Mouse (Mus musculus) kidney, adult 2 months (tissue): Measurements from ENCODE around the gene Lrriq4. TPM values are rescaled to one million over a fixed set of nuclear protein-coding genes. Genes with fewer than 3 reads are reported as not detected.

Experiments
- DNase-seq: peaks from one replicate; pipeline ENCODE4 v3.0.0; 2021
- H3K27ac ChIP-seq: fragments of 200-500 bp; 2 replicates; pipeline ENCODE4 v1.5.1; 2012; ENCODE audit warnings: low read depth, low read length, control low read depth, inconsistent platforms; ENCODE audit not compliant: insufficient read depth
- H3K27me3 ChIP-seq: fragments of 200-500 bp; replicated peaks from 2 replicates; pipeline ENCODE4 v1.6.1; 2012; ENCODE audit warnings: mild to moderate bottlenecking, moderate library complexity, low read length, inconsistent platforms; ENCODE audit not compliant: control insufficient read depth, insufficient read depth
- H3K36me3 ChIP-seq: fragments of 200-500 bp; 2 replicates; pipeline ENCODE4 v1.6.1; 2012; ENCODE audit warnings: mild to moderate bottlenecking, moderate library complexity, low read length, inconsistent platforms; ENCODE audit not compliant: control insufficient read depth, insufficient read depth
- H3K4me1 ChIP-seq: fragments of 200-500 bp; 2 replicates; pipeline ENCODE4 v1.6.1; 2011; ENCODE audit warnings: low read length; ENCODE audit not compliant: control insufficient read depth, insufficient read depth
- H3K4me3 ChIP-seq: fragments of 200-500 bp; 2 replicates; pipeline ENCODE4 v1.5.1; 2011; ENCODE audit warnings: mild to moderate bottlenecking, low read depth, low read length, control low read depth; ENCODE audit not compliant: insufficient read depth
- CTCF ChIP-seq: fragments of 200-500 bp; conservative IDR thresholded peaks from 2 replicates; pipeline ENCODE4 v1.5.1; 2011; ENCODE audit warnings: low read depth, mild to moderate bottlenecking, control low read depth, low read length, moderate library complexity, mixed read lengths; ENCODE audit not compliant: insufficient read depth, insufficient read length
- POLR2A ChIP-seq: fragments of 200-500 bp; IDR thresholded peaks from one replicate; pipeline ENCODE4 v1.6.1; 2011; ENCODE audit warnings: low read depth, low read length, control low read depth
- WGBS: fragments of 180-500 bp; shearing (Covaris S2); methylation state at CpG from one replicate; pipeline ENCODE4 v1.1.7; 2018; 5-methylcytosine and 5-hydroxymethylcytosine counted together
- polyA plus RNA-seq: library from polyadenylated mRNA; depleted of rRNA; stranded (reverse); fragments of >200 nt; gene quantifications from 2 replicates; pipeline ENCODE4 v1.2.3, GENCODE M21; 2012; rRNA removed

Gene Lrriq4
- polyA plus RNA-seq, 1 experiment, result 0.16 TPM

DNA sequence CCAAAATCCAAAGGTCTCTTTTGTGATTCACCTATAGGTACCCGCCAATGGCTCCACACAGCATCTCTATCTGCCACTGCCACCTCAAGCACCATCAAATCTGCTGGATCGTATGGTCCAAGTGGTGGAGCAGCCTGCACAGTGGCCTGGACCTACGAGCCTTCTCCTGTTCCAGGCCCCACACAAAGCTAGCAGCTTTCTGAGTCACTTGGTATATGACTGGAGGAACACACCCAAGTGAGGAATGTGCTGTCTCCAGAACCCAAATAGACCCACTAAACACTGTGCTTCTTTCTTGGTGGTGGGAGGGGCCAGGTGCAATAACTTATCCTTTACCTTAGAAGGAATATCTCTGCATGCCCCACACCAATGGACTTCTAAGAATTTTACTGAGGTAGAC is 61.7 kb downstream of the Lrriq4 start:
- Histone ChIP-seq H3K4me3 (no peak overlapping the region), H3K27ac (no peak overlapping the region), H3K4me1 (peaks cover 4% of the 10 kb centered on the region), H3K27me3 (no peaks in the 10 kb centered on the region), H3K36me3 (no peaks in the 10 kb centered on the region)
- TF ChIP-seq POLR2A (no peak), CTCF (no peak)
- WGBS, result 89% methylated on average over 3 of the region's 3 CpGs
- DNase-seq, result no peak

DNA sequence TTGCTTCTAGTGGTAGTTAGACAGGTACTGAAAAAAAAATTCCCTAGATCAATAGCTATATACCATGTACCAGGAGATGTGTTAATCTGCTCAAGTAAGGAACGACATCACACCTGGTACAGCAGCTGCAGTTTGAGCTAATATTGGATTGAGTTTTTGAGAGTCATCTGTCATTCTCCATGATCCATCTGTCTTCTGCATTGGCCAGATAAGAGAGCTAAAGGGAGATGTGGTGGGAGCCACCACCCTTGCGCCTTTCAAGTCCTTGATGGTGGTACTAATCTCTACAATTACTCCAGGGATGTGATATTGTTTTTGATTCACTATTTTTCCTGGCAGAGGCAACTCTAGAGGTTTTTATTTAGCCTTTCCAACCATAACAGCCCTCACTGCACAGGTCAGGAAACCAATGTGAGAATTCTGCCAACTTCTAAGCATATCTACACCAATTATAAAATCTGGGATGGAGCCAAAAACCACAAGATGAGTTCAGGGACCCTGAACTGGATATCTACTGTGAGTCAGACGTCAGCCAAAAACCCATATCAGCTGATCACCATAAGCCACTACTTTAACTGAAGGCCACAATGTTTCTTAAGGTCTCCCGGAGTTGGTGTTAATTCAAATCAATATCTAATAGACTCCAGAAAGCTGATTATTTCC is 62.4 kb downstream of the Lrriq4 start:
- no peak overlapping the region for H3K4me3 ChIP-seq
- no peak for DNase-seq
- H3K4me1 ChIP-seq, result peaks cover 7% of the 10 kb centered on the region
- no peak overlapping the region for H3K27ac ChIP-seq
- no peaks in the 10 kb centered on the region for H3K27me3 ChIP-seq
- WGBS, result 61% methylated on average over 4 of the region's 4 CpGs
- TF ChIP-seq POLR2A, result no peak
- TF ChIP-seq CTCF, result no peak
- no peaks in the 10 kb centered on the region for H3K36me3 ChIP-seq

DNA sequence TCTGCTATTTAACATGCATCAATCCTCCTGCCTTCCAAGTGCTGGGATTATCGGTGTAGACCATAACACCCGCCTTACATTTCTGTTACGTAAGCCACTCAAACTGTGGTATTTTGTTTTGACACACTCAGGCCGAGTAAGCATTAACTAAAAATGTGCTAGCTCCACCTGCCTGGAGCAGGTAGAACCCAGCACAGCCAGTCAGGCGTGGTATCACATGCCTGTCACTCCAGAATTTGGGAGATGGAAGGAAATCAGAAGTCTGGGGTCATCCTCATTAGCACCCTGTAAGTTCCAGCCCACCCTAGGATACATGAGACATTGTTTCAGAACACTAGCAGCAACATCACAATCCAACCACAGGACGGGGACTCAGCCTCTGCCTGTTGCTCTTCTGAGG is 65.9 kb downstream of the Lrriq4 start:
- Histone ChIP-seq H3K36me3 (no peaks in the 10 kb centered on the region), H3K4me3 (no peak overlapping the region), H3K27me3 (no peaks in the 10 kb centered on the region), H3K4me1 (peaks cover 11% of the 10 kb centered on the region), H3K27ac (peak overlapping the region; percentile 68)
- TF ChIP-seq CTCF (no peak), POLR2A (no peak)
- WGBS, result 34% methylated on average over 6 of the region's 6 CpGs
- peak; percentile 74 for DNase-seq

DNA sequence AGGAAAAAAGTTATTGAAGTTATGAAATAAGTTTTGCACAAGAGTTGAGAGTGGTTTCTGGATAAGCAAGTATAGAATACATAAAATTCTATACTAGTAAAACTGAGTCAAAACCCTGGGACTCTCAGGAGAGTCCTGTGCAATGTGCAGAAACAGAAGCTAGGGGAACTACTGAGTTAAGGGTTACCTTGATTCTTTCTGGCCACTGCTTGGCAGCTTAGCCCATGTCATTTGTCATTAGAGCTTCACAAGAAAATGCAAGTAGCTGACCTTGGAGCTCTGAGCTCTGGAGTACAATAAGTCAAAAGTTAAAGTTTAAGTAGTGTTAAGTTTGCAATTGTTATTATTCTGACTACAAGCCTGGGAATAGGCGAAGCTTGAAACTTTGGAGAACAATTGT is 69.0 kb downstream of the Lrriq4 start:
- 32% methylated on average over 1 of the region's 1 CpGs for WGBS

DNA sequence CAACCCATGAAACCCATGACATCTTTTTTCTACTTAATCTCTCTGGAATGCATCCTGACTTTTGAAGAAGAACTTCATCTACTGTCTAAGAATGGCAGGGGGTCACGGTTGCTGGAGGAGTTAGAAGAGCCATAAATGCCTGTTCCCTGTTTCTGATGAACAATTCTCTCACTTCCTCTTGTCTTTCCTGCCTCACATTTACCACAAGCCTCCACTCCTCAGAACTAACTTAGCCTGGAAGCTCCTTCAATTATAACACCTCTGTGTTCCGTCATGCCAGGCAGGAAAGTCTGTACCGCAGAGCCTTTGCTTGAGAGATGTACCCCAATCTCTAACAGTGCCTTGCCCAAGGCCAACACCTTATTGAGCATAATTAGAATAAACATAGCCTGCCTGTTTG is 74.3 kb downstream of the Lrriq4 start:
- DNase-seq, result no peak
- TF ChIP-seq POLR2A (no peak), CTCF (no peak)
- H3K27ac ChIP-seq, result no peak overlapping the region

More for the DNA sequence above, 69.0 kb downstream of the Lrriq4 start:
- Histone ChIP-seq H3K27me3 (no peaks in the 10 kb centered on the region), H3K27ac (no peak overlapping the region), H3K4me3 (no peak overlapping the region), H3K4me1 (peaks cover 11% of the 10 kb centered on the region), H3K36me3 (no peaks in the 10 kb centered on the region)
- DNase-seq, result peak; percentile 66
- TF ChIP-seq POLR2A (no peak), CTCF (no peak)

More for the DNA sequence above, 74.3 kb downstream of the Lrriq4 start:
- H3K36me3 ChIP-seq, result no peaks in the 10 kb centered on the region
- no peaks in the 10 kb centered on the region for H3K27me3 ChIP-seq
- 87% methylated on average over 3 of the region's 3 CpGs for WGBS
- no peak overlapping the region for H3K4me3 ChIP-seq
- H3K4me1 ChIP-seq, result peaks cover 4% of the 10 kb centered on the region; the same call in 1 of the 2 replicates

Other genes with a start within 250 kb of the Lrriq4 start
- gene Mecom, start 96.5 kb upstream of the Lrriq4 start, polyA plus RNA-seq, result 12.9 and 16.1 TPM in 2 replicates
- gene Actrt3, start 44.6 kb upstream of the Lrriq4 start, polyA plus RNA-seq, result 0.07 and 0.16 TPM in 2 replicates
- gene Mynn, start 42.4 kb upstream of the Lrriq4 start, polyA plus RNA-seq, result 9.9 and 11.2 TPM in 2 replicates
- 0.05 and 0.13 TPM in 2 replicates for gene Lrrc34, start 3.4 kb downstream of the Lrriq4 start, polyA plus RNA-seq
- gene Lrrc31, start 55.3 kb downstream of the Lrriq4 start, polyA plus RNA-seq, result 8.6 and 8.8 TPM in 2 replicates
- gene Samd7, start 101.8 kb downstream of the Lrriq4 start, polyA plus RNA-seq, result not detected in 2 replicates
- gene Sec62, start 148.4 kb downstream of the Lrriq4 start, polyA plus RNA-seq, result 40.0 and 52.0 TPM in 2 replicates
- 38.3 and 40.1 TPM in 2 replicates for gene Gpr160, start 211.4 kb downstream of the Lrriq4 start, polyA plus RNA-seq